Mouse (Mus musculus): ENCODE results near the gene Mcam. TPM values are rescaled to one million over a fixed set of nuclear protein-coding genes. Genes with fewer than 3 reads are reported as not detected.

The Mcam gene
- polyA plus RNA-seq, 1 experiment, result 27.9 TPM

DNA sequence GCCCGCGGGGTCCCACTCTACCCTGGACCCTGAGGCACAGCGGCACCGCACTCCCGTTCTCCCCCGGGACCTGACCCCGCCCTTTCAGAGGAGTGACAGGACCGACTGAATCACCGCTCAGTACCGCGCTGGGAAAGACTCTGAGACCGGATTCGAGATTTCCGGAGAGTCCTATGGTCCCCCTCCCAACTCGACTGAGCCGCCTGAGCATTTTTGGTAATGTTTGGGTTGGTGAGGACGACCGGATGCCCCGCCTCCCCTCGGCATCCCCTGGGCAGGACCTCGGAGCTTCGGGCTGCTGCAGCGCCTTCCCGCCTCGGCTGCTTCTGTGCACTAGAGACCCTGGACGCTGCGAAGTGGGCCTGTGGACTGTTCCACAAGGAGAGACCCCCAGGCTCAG lies 4.2 kb upstream of the Mcam start:
- peak; percentile 93 for DNase-seq
- peak overlapping the region; percentile 91 for H3K27ac ChIP-seq (ENCODE audit: insufficient read depth, low read depth, low read length)
- H3K27me3 ChIP-seq (replicated peaks; ENCODE audit: control insufficient read depth, insufficient read depth, low read length), result no peaks in the 10 kb centered on the region
- no peaks in the 10 kb centered on the region for H3K36me3 ChIP-seq (ENCODE audit: control insufficient read depth, insufficient read depth, low read length)
- peak overlapping the region; percentile 29 for H3K4me3 ChIP-seq (ENCODE audit: insufficient read depth, low read depth, low read length)
- peaks cover 22% of the 10 kb centered on the region; the same call in 1 of the 2 replicates for H3K4me1 ChIP-seq (ENCODE audit: control insufficient read depth, insufficient read depth, low read length)
- WGBS, result 3% methylated on average over 27 of the region's 27 CpGs
- TF ChIP-seq POLR2A (IDR thresholded peaks at IDR 0.05; ENCODE audit: low read depth, low read length) (peak; percentile 38), CTCF (conservative IDR thresholded peaks at IDR 0.05; ENCODE audit: insufficient read depth, insufficient read length, low read depth, low read length) (no peak)

GRCm38 (mm10) chr9:44130581-44131275 lies 3.5 kb upstream of the Mcam start:
- TF ChIP-seq CTCF (conservative IDR thresholded peaks at IDR 0.05; ENCODE audit: insufficient read depth, insufficient read length, low read depth, low read length) (no peak), POLR2A (IDR thresholded peaks at IDR 0.05; ENCODE audit: low read depth, low read length) (no peak)
- peaks cover 23% of the 10 kb centered on the region; the same call in 1 of the 2 replicates for H3K4me1 ChIP-seq (ENCODE audit: control insufficient read depth, insufficient read depth, low read length)
- peak overlapping the region; percentile 29; the same call in 1 of the 2 replicates for H3K4me3 ChIP-seq (ENCODE audit: insufficient read depth, low read depth, low read length)
- peak; percentile 55 for DNase-seq
- no peaks in the 10 kb centered on the region for H3K27me3 ChIP-seq (replicated peaks; ENCODE audit: control insufficient read depth, insufficient read depth, low read length)
- WGBS, result 39% methylated on average over 19 of the region's 19 CpGs
- peak overlapping the region; percentile 91 for H3K27ac ChIP-seq (ENCODE audit: insufficient read depth, low read depth, low read length)
- no peaks in the 10 kb centered on the region for H3K36me3 ChIP-seq (ENCODE audit: control insufficient read depth, insufficient read depth, low read length)

GRCm38 (mm10) chr9:44131276-44131590 lies 3.0 kb upstream of the Mcam start:
- no peak for DNase-seq
- H3K4me1 ChIP-seq (ENCODE audit: control insufficient read depth, insufficient read depth, low read length), result peaks cover 20% of the 10 kb centered on the region; the same call in 1 of the 2 replicates
- no peak for TF ChIP-seq POLR2A (IDR thresholded peaks at IDR 0.05; ENCODE audit: low read depth, low read length)
- TF ChIP-seq CTCF (conservative IDR thresholded peaks at IDR 0.05; ENCODE audit: insufficient read depth, insufficient read length, low read depth, low read length), result no peak
- no peaks in the 10 kb centered on the region for H3K36me3 ChIP-seq (ENCODE audit: control insufficient read depth, insufficient read depth, low read length)
- WGBS, result 47% methylated on average over 7 of the region's 7 CpGs
- H3K27me3 ChIP-seq (replicated peaks; ENCODE audit: control insufficient read depth, insufficient read depth, low read length), result no peaks in the 10 kb centered on the region
- H3K27ac ChIP-seq (ENCODE audit: insufficient read depth, low read depth, low read length), result peak overlapping the region; percentile 15
- no peak overlapping the region for H3K4me3 ChIP-seq (ENCODE audit: insufficient read depth, low read depth, low read length)

DNA sequence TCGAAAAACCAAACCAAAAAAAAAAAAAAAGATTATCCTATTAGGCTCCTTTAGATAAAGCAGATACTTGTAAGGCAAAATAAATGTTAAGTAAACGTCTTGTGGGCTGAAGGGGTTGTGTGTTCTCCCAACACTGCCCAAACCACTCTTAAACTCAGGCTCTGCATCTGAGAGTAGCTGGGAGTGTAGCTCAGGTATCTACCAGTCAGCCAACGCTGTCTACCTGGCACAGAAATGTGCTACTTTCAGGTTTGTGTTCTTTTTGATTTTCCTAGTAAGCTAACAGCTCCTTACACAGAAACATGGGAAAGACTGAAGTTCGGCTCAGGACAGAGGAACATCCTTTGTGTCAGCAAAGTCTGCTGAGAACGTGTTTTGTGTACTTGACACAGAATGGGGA lies 2.1 kb upstream of the Mcam start:
- Histone ChIP-seq H3K4me1 (ENCODE audit: control insufficient read depth, insufficient read depth, low read length) (peaks cover 14% of the 10 kb centered on the region; the same call in 1 of the 2 replicates), H3K4me3 (ENCODE audit: insufficient read depth, low read depth, low read length) (no peak overlapping the region), H3K27ac (ENCODE audit: insufficient read depth, low read depth, low read length) (no peak overlapping the region), H3K36me3 (ENCODE audit: control insufficient read depth, insufficient read depth, low read length) (no peaks in the 10 kb centered on the region), H3K27me3 (replicated peaks; ENCODE audit: control insufficient read depth, insufficient read depth, low read length) (no peaks in the 10 kb centered on the region)
- 78% methylated on average over 5 of the region's 5 CpGs for WGBS
- no peak for DNase-seq
- TF ChIP-seq POLR2A (IDR thresholded peaks at IDR 0.05; ENCODE audit: low read depth, low read length) (no peak), CTCF (conservative IDR thresholded peaks at IDR 0.05; ENCODE audit: insufficient read depth, insufficient read length, low read depth, low read length) (no peak)

DNA sequence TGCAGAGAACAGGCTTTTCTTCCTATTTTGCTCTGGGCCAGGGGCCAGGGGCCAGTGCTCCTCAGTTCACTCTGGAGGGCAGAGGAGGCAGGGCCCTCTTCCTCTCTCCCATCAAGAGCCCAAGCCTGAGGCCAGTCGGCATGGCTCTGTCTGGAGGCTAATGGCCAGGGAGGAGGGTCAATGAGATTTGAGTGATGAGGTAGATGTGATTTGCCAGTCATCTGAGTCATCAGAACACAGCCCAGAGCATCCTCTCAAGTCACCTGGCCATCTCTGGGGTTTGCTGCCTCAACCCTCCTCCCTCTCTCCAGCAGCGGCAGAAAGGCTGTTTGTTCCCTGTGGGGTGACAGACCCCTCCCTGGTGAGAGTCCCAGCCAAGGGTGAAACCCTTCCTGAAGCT lies 982 bp upstream of the Mcam start:
- DNase-seq, result no peak

GRCm38 (mm10) chr9:44134851-44135730 lies 822 bp downstream of the Mcam start:
- WGBS, result 2% methylated on average over 49 of the region's 49 CpGs

More for the DNA sequence above, 982 bp upstream of the Mcam start:
- H3K4me3 ChIP-seq (ENCODE audit: insufficient read depth, low read depth, low read length), result peak overlapping the region; percentile 68
- H3K4me1 ChIP-seq (ENCODE audit: control insufficient read depth, insufficient read depth, low read length), result peaks cover 14% of the 10 kb centered on the region; the same call in 1 of the 2 replicates
- peak overlapping the region; percentile 11 for H3K27ac ChIP-seq (ENCODE audit: insufficient read depth, low read depth, low read length)
- H3K27me3 ChIP-seq (replicated peaks; ENCODE audit: control insufficient read depth, insufficient read depth, low read length), result no peaks in the 10 kb centered on the region
- TF ChIP-seq POLR2A (IDR thresholded peaks at IDR 0.05; ENCODE audit: low read depth, low read length) (no peak), CTCF (conservative IDR thresholded peaks at IDR 0.05; ENCODE audit: insufficient read depth, insufficient read length, low read depth, low read length) (no peak)
- no peaks in the 10 kb centered on the region for H3K36me3 ChIP-seq (ENCODE audit: control insufficient read depth, insufficient read depth, low read length)
- WGBS, result 30% methylated on average over 2 of the region's 2 CpGs

More at GRCm38 (mm10) chr9:44134851-44135730, 822 bp downstream of the Mcam start:
- Histone ChIP-seq H3K36me3 (ENCODE audit: control insufficient read depth, insufficient read depth, low read length) (no peaks in the 10 kb centered on the region), H3K4me3 (ENCODE audit: insufficient read depth, low read depth, low read length) (peak overlapping the region; percentile 68), H3K27ac (ENCODE audit: insufficient read depth, low read depth, low read length) (0 out of 2 replicates have a peak overlapping the region, but pooled peaks have one; percentile 11), H3K27me3 (replicated peaks; ENCODE audit: control insufficient read depth, insufficient read depth, low read length) (no peaks in the 10 kb centered on the region), H3K4me1 (ENCODE audit: control insufficient read depth, insufficient read depth, low read length) (peaks cover 14% of the 10 kb centered on the region; the same call in 1 of the 2 replicates)
- peak; percentile 60 for DNase-seq
- TF ChIP-seq POLR2A (IDR thresholded peaks at IDR 0.05; ENCODE audit: low read depth, low read length) (no peak), CTCF (conservative IDR thresholded peaks at IDR 0.05; ENCODE audit: insufficient read depth, insufficient read length, low read depth, low read length) (no peak)

Data from kidney, adult 2 months (tissue).